Mouse (Mus musculus): ENCODE measurements around the gene Grip2.

Grip2 gene

DNA sequence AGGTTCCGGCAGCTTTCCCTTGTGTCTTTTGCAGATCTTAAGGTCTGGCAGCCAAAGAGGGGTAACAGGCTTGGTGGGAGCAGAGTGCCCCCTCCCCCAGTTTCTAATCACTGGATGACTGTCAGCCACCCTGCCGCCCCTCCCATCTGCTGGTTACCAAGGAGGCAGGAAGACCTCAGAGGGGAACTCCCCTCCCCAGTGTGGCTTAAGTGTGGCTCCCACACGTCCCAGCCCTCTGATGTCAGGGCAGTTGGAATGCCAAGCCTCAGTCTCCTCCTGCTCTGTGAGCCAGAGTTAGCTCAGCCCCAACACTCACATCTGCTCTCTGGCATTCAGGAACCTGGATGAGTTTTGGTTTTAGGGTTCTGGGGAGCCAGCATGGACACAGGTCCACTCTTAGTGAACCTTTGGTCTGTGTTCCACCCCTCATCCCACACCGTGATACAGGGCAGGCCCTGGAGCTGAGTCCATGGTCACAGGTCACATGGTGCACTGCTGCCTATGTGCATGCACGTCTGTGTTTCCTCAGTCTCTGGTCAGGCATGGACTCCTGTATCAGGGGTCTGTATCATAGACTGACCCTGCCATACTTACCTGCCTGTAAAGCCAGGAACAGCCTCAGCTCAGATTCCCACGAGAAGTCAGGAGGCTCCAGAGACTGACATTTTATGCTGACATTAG lies 98.0 kb downstream of the Grip2 start:
- DNase-seq = peak in 1 of 2 experiments; percentile 41

DNA sequence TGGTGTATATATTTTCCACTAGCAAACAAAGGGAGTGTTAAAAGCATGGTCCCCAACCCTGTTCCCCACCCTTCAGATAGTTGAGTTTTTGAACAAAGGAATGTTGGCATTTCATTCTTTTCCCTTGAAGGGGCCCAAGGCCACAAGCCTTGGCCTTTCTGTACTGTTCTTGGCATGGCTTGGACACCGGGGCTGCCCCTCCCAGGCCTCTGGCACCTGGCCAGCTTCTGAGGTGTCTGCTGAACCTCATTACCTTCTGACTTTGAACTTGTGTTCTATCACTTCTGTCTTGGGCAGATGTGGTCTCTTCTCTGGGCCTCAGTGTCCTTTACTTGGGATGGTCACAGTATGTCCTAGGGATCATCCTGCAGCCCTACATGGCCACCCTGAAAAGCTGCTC lies 99.7 kb downstream of the Grip2 start:
- DNase-seq = peak in 1 of 2 experiments; percentile 36

DNA sequence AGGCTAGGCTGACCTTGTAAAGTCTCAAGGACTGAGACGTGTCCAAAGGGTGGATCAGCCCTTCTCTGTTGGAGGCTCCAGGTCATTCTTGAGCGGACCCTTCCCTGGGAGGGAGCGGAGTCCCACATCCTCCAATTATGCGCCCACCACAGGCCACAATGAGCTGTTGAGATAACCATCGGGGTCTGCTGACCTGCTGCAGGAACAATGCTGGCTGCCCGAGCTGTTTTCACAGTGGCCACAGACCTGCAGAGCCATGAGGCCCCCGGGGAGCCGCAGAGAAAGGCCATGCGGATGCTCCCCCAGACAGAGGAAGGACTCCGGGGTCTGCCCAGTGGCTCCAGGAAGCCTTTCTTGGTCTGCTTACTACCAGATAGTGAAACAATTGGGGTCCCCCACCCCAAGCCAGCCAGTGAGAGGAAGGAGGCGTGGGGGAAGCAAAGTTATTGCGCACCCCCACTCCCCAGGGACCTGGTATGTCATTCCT lies 105.8 kb downstream of the Grip2 start:
- no peak for DNase-seq

DNA sequence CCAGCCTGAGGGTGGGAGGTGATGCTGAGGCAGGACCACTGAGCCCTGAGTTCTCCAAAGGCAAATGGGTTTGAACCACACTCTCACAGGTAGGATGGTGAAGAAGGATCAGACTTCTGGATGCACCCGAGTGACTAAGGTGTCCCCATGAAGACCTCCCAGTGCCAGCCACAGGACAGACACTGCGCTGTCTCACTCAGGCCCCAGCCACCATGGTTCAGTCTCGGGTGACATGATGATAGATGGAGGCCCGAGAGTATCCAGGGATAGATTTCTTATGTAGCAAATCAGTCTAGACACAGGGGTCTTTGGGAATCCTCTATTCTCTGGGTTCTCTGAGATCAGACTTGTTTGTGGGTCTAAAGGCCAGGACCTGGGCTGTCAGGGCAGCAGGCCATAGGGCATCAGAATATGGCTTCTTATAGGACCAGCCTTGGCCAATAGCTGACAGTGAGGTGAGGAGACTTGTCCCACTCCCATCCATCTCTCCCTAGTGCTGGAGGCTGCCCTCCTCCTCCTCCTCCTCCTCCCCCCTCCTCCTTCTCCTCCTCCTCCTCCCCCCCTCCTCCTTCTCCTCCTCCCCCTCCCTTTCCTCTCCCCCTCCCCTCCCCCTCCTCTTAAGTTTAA lies 106.3 kb downstream of the Grip2 start:
- no peak for DNase-seq

DNA sequence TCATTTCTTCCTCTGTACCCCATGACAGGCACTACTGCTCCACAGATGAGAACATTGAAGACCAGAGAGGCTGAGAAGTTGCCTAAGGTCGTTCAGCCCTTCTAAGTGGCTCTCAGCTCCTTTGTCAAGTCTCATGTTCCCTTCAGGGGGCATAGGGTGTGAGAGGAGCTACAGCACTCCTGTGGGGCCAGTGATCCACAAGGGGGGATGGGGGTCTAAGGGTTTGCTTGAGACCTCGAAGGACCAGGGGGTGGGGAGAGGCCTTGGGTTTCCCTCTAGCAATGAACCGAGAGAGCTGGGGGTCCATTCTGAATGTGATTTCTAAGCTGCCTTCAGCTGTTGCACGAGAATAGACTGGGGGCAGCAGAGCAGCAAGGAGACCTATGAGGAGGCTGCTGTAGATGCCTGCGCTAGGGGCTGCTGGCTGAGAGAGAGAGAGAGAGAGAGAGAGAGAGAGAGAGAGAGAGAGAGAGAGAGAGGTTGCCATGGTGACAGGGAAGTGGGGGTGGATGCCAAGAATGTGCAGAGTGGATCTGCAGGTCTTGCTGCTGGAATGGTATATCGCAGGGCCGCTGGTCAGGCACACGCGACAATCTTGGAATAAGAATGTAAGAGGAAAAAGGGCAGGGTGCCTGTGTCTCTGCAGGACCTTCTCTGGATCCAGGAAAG lies 107.1 kb downstream of the Grip2 start:
- DNase-seq = peak; percentile 79 to 82

DNA sequence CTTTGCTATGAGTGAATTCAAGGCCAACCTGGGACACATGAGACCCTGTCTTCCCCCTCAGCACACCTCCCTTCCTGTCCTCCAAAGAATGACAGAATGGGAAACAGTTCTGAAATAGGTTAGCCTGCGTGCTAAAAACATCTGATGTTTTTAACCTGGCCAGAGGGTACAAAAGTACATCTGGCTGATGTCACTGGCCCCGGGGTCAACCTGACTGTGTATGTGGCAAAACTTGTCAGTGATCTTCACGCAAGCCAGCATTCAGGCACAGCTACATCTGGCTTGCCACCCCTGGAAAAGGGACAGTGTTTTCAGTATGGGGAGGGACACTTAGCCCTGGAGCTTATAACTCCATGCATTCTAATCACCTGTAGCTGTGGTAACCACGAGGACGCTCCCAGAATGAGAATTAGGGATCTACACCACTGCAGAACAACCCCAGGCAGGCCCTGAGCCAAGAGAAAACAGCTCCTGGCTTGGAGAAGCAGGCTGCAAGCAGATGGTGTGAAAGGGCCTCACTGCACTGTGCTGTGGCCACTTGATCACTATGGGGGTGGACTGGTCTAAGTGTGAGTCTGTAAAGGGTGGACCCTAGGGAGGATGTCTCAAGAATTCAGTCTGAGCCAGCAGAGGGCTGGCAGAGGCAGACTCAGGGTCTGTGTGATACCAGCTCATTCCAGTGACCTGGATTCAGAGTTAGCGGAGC lies 107.9 kb downstream of the Grip2 start:
- DNase-seq = peak; percentile 82 to 86

DNA sequence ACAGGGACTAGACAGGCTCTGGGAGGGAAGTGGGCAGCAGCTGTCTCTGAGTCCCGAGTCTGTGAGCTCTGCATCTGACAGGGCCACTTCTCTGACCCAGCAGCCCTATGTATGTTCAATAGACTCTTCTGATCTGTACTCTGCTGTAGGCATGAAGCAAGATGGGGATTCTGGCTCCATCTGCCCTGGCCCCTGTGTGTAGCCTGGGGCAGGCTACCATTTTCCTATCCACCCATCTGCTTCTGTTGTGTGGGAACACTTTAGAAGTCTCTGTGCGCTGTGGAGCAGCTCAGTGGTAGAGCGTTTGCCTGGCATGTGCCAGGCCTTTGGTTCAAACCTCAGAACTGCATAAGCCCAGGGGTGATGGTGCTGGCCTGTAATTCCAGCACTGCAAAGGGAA lies 108.4 kb downstream of the Grip2 start:
- peak in 1 of 2 experiments; percentile 50 for DNase-seq

DNA sequence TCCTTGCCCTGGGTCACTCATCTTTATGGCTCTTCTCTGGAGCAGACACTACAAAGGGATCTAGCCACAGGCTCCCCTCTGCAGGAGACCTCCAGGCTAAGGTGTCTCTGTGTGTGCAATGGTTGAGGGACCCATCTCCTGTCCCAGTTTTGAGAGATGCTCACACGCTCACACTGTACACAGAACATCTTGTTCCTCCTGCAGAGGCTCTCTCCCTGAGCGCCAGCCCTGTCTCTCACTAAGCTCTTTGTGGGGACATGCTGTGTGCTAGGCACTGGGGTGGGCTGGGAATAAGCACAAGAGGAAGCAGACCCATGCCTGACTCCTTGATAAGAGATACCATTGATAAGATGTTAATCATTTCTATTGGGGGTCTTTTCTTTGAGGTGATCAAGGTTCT lies 109.0 kb downstream of the Grip2 start:
- no peak for DNase-seq

DNA sequence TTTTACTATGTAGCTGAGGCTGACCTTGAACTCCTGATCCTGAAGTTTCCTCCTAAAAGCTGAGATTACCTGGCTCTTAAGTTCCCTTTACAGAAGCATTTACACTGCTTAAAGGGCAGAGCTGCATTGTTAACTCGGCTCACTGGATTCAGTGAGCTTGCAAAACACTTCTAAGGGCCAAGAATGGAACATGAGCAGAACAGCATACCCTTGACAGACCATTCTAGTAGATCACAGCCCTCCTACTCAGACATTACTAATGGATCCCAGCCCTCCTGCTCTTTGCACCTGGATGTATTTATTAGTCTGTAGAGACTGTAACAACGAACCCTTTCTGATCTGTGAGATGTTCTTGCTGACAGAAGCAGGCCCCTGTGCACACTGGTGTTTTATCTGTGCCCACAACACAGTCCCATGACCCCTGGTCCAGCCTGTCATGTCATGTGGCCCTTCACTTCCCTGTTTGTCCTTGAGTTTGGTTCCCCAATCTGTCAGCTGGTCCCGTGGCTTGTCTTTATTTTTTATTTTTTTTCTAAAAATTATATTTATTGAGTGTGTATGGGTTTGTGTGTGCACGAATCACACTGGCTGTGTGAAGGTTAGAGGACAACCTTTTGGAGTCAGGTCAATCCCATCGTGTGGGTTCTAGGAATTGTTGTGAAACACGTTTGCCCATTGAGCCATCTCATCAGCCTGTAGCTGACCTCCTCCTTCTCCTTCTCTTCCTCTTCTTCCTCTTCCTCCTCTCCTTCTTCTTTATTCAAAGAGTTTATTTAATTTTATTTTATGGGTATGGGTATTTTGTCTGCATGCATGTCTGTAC lies 110.9 kb downstream of the Grip2 start:
- DNase-seq = no peak

DNA sequence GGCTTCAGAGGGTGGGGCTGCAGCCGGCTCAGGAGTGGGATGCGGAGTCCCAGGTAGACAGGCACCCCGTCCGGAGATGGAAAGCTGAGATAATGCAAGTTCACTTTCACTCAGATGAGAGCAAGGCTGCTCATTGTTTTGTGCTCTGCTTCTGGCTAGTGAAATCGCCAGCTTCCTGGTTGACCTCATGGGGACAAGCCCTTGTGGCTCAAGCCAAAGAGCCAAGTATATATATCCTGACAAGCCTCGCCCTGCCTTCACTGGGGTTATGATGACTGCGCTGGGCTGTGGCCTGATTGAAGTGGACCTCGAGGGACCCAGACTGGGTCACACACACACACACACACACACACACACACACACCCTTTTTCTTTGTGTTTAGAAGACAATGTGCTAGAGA lies 112.0 kb downstream of the Grip2 start:
- no peak for DNase-seq

DNA sequence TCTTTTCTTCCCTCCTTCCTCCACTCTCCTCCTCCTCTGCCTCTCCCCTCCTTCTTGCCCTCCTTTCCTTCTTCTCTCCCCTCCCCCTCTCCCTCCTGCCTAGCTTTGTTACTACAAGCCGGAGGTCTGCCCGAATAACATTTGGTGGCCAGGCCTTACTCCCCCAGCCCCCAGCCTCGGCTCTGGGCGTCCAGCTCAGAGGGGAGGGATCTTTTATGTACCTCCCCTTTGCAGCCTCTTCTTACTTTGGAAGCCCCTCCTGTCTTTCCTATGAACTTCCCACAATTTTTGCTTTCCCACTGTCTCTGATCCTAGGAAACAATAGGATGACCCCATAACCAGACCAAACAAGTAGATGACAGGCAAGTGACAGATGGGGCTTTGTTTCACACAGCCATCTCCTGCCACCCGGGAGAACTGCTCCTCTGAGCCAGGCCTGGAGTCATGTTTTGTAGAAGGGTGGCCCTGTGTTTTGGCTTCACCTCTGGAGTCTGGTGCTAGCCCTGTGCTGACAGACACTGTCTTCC lies 113.6 kb downstream of the Grip2 start:
- no peak for DNase-seq

DNA sequence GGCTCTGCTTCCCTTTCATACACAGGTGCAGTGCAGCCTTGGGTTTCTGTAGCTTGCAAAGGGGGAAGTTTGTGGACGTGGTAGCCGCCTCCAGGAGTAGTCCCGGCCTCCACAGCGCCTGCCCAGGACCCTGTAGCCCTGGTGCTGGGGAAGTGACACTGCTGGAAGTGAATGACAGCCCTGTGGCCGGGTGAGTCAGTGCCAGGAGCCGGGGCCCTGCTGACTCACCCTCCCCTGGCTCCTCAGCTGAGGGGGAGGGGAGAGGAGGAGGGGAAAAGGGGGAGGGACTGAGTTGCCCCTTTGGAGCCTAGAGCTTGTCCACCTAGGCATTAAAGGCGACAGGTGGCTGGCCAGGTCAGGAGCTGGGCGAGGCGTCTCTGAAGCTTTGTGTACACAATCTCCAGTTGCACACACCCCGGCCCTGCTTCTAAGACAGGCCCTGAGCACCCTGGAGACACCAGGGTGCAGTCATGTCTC lies 114.2 kb downstream of the Grip2 start:
- DNase-seq = no peak

DNA sequence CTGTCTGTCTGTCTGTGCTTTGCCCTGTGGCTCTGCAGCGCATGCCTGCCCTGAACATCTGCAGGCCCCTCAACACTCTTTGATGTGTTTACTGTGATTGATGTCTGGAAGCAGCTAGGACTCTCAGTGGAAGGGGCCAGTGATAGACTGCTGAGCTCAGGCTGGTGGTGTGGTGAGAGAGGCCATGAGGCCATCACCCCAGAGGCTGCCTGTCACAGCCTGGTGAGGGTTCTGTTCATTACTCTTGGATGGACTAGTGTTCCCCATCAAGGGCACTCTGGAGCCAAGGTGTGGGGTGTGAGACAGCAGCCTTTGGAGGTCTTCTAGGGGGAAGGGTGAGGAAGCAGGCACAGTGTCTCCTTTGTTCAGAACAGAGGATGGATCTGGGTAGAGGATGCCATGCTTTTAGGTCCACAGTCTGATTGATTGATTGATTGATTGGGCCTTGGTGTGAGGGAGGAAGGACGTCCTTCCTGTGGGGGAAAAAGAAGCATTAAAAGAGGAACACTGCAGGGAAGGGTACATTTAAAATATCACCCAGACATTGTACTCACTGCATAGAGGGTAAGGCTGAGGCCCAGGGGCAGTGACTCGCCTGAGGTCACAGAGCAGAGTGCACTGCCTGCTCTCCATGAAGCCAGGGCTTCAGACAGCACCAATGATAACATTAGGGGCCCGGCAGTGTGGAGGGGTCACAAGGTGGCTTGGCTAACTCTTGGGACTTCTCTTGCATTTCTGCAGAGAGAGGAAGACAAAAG lies 114.8 kb downstream of the Grip2 start:
- no peak for DNase-seq

All from cerebellum, postnatal 10 days (tissue).